Mouse (Mus musculus): ENCODE results near the gene Lhx6.

DNA sequence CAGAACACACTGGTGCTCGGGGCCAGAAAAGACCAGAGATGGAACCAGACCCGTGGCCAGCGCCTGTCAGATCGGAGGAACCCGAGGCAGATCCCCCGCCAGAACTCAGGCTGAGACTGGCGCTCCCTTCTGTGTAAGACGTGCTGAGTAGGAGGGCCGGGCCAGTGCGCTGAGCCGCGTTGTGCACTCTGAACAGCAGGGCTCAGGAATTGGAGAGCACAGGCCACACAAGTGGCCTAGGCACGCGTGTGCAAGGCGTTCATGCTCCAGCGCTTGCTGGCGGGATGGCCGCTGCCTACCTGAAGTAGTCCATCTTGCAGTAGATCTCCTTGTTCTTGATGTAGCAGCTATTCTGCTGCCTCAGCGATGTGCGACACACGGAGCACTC lies 2.7 kb downstream of the Lhx6 start:
- TF ChIP-seq FLI1 (IDR thresholded peaks at IDR 0.05; ENCODE audit: low read length) (no peak), GATA1 (IDR thresholded peaks at IDR 0.05; ENCODE audit: borderline replicate concordance, low read length) (no peak)
